Mouse (Mus musculus): ENCODE measurements at regions not wholly inside any gene's neighbourhood (a gene's known extent, or its start where the extent isn't known, plus 50 kb on each side); places are given as distances from the start of the nearest gene placed in this dataset.

- TF ChIP-seq CTCF (conservative IDR thresholded peaks at IDR 0.05), result no peak
- Histone ChIP-seq H3K4me3 (no peak overlapping the region), H3K27ac (peak overlapping the region; percentile 84)
- no peak for DNase-seq (ENCODE audit: low spot score in 2 of 2)
Observed at GRCm38 (mm10) chr16:55551348-55551747, 253.6 kb upstream of the Zpld1 start.

- peak; percentile 23 to 77 for DNase-seq (ENCODE audit: low spot score in 2 of 2)
- no peak for TF ChIP-seq CTCF (conservative IDR thresholded peaks at IDR 0.05)
- peak overlapping the region; percentile 84 for H3K27ac ChIP-seq
- H3K4me3 ChIP-seq, result no peak overlapping the region
Observed at GRCm38 (mm10) chr16:55550649-55551312, 253.0 kb upstream of the Zpld1 start.

DNA sequence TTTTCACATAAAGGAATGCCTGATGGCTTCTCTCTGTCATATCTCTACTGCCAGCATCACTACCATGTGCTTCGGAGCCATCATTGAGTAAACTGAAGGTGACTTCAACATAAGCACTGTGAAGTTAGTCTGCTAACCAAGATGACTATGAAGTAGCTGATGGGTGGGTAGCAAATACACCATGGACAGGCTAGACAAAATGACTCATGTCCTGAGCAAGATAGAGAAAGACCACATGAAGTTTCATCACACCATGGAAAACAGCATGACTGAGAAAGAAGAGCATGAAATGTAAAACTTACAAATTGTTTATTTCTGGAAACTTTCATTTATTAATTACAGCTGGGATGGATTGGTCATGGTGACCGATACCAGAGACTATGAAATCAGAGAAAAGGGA is 249.3 kb upstream of the Zpld1 start:
- Histone ChIP-seq H3K27ac (no peak overlapping the region), H3K4me3 (no peak overlapping the region)
- TF ChIP-seq CTCF (conservative IDR thresholded peaks at IDR 0.05), result no peak
- no peak for DNase-seq (ENCODE audit: low spot score in 2 of 2)

- no peak for DNase-seq (ENCODE audit: low spot score in 2 of 2)
- Histone ChIP-seq H3K27ac (no peak overlapping the region), H3K4me3 (no peak overlapping the region)
- TF ChIP-seq CTCF (conservative IDR thresholded peaks at IDR 0.05), result no peak
Observed at GRCm38 (mm10) chr16:55540336-55541015, 242.7 kb upstream of the Zpld1 start.

DNA sequence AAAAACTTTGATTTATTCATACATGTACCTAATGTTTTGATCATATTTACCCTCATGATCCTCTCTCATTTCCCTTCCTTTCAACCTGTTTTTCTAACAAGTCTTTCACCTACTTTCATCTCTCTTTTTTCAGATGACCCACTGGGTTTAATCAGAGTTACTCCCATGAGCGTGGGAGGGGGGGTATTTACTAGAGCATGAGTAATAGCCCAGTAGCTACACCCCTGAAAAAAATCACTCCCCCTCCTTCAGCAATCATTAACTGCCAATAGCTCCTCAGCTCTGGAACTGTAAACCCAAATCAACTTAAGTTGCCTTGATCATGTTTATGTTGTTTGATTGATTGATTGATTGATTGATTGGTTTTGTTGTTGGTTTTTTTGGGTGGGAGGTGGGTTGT is 241.4 kb upstream of the Zpld1 start:
- no peak for TF ChIP-seq CTCF (conservative IDR thresholded peaks at IDR 0.05)
- Histone ChIP-seq H3K4me3 (no peak overlapping the region), H3K27ac (no peak overlapping the region)
- no peak for DNase-seq (ENCODE audit: low spot score in 2 of 2)

- TF ChIP-seq CTCF (conservative IDR thresholded peaks at IDR 0.05), result no peak
Observed at GRCm38 (mm10) chr16:55537548-55537947, 239.8 kb upstream of the Zpld1 start.

DNA sequence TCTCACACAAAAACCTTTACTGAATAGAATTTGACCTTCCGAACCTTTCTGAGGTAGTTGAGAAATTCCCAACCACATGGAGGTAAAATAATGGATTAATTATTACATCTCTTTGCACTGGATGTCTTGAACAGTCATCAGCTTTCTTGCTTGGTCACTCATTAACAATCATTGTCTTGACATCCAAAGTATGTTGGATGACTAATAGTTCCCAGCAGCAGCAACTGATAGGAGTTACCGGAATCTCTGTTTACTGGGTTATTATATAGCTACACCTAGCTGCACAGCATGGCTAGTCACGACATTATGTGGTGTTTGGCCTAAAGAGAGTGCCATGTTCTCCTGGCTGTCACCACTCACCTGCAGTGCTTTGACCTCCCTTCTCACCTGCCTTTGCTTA is 234.9 kb upstream of the Zpld1 start:
- H3K4me3 ChIP-seq, result no peak overlapping the region
- no peak for TF ChIP-seq CTCF (conservative IDR thresholded peaks at IDR 0.05)
- H3K27ac ChIP-seq, result no peak overlapping the region
- DNase-seq (ENCODE audit: low spot score in 2 of 2), result no peak

More at GRCm38 (mm10) chr16:55537548-55537947, 239.8 kb upstream of the Zpld1 start:
- Histone ChIP-seq H3K27ac (no peak overlapping the region), H3K4me3 (no peak overlapping the region)
- DNase-seq (ENCODE audit: low spot score in 2 of 2), result no peak

GRCm38 (mm10) chr16:55530844-55531243 is 233.1 kb upstream of the Zpld1 start:
- Histone ChIP-seq H3K27ac (peak overlapping the region; percentile 53; the same call in 1 of the 2 replicates), H3K4me3 (no peak overlapping the region)
- no peak for TF ChIP-seq CTCF (conservative IDR thresholded peaks at IDR 0.05)
- DNase-seq (ENCODE audit: low spot score in 2 of 2), result peak in 1 of 2 experiments; percentile 23

- no peak for TF ChIP-seq CTCF (conservative IDR thresholded peaks at IDR 0.05)
Observed at GRCm38 (mm10) chr16:55527680-55528079, 229.9 kb upstream of the Zpld1 start.

GRCm38 (mm10) chr16:55526230-55526842 is 228.6 kb upstream of the Zpld1 start:
- TF ChIP-seq CTCF (conservative IDR thresholded peaks at IDR 0.05), result no peak
- Histone ChIP-seq H3K4me3 (no peak overlapping the region), H3K27ac (no peak overlapping the region)
- DNase-seq (ENCODE audit: low spot score in 2 of 2), result no peak

More at GRCm38 (mm10) chr16:55527680-55528079, 229.9 kb upstream of the Zpld1 start:
- Histone ChIP-seq H3K4me3 (no peak overlapping the region), H3K27ac (no peak overlapping the region)
- DNase-seq (ENCODE audit: low spot score in 2 of 2), result no peak

DNA sequence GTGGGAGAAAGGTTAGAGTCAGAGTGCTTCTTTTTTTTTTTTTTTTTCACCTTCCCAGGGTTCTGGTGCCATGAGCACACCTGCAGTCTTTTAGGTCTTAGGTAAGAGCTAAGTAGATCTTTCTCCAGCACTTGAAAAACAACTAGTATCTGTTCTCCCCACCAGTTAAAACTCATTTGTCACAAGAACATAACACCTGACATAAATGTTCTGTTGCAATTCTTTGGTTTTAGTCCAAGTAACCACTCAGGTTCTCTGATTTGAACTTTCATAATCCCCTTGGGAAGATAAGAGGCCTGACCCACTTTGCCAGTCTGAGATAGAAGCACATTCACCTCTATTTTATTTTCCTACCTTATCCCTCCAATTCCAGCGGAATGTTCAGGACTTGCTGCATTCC is 225.5 kb upstream of the Zpld1 start:
- no peak for TF ChIP-seq CTCF (conservative IDR thresholded peaks at IDR 0.05)
- no peak for DNase-seq (ENCODE audit: low spot score in 2 of 2)

GRCm38 (mm10) chr16:55522283-55522682 is 224.5 kb upstream of the Zpld1 start:
- TF ChIP-seq CTCF (conservative IDR thresholded peaks at IDR 0.05), result no peak
- DNase-seq (ENCODE audit: low spot score in 2 of 2), result no peak
- no peak overlapping the region for H3K27ac ChIP-seq

More for the DNA sequence above, 225.5 kb upstream of the Zpld1 start:
- H3K27ac ChIP-seq, result no peak overlapping the region
- H3K4me3 ChIP-seq, result no peak overlapping the region

GRCm38 (mm10) chr16:55521421-55521971 is 223.7 kb upstream of the Zpld1 start:
- Histone ChIP-seq H3K4me3 (no peak overlapping the region), H3K27ac (no peak overlapping the region)
- TF ChIP-seq CTCF (conservative IDR thresholded peaks at IDR 0.05), result no peak
- no peak for DNase-seq (ENCODE audit: low spot score in 2 of 2)

More at GRCm38 (mm10) chr16:55522283-55522682, 224.5 kb upstream of the Zpld1 start:
- no peak overlapping the region for H3K4me3 ChIP-seq

Data from layer of hippocampus, adult 2 months (tissue).